Mouse (Mus musculus) stomach, embryonic 16.5 days (tissue): ENCODE data around the gene Gnas. TPM values are rescaled to one million over a fixed set of nuclear protein-coding genes. Genes with fewer than 3 reads are reported as not detected.

ENCODE experiments used
- ATAC-seq: fragments of 200-750 bp; cut with Nextera tagmentation; 2 replicates; pipeline ENCODE4 v1.8.0; 2017; ENCODE audit warnings: moderate number of reproducible peaks, moderate TSS enrichment; ENCODE audit not compliant: insufficient read depth, low FRiP score
- H3K27ac ChIP-seq: fragments of 300-500 bp; sonication (generic); 2 replicates; pipeline ENCODE4 v1.5.1; 2014; ENCODE audit warnings: low read length
- H3K27me3 ChIP-seq: fragments of 300-500 bp; sonication (generic); 2 replicates; pipeline ENCODE4 v1.6.1; 2014; ENCODE audit warnings: low read length, control low read depth, mixed read lengths; ENCODE audit not compliant: control insufficient read depth, insufficient read depth
- H3K36me3 ChIP-seq: fragments of 300-500 bp; sonication (generic); 2 replicates; pipeline ENCODE4 v1.6.1; 2014; ENCODE audit warnings: low read length; ENCODE audit not compliant: control insufficient read depth, insufficient read depth
- H3K4me1 ChIP-seq: fragments of 300-500 bp; sonication (generic); 2 replicates; pipeline ENCODE4 v1.6.1; 2014; ENCODE audit warnings: low read length, control low read depth, mixed read lengths; ENCODE audit not compliant: control insufficient read depth, insufficient read depth
- H3K4me2 ChIP-seq: fragments of 300-500 bp; sonication (generic); 2 replicates; pipeline ENCODE4 v1.6.1; 2014; ENCODE audit warnings: low read depth, low read length, mixed read lengths
- H3K4me3 ChIP-seq: fragments of 300-500 bp; sonication (generic); replicated peaks from 2 replicates; pipeline ENCODE4 v1.5.1; 2014; ENCODE audit warnings: mild to moderate bottlenecking, low read length
- H3K9ac ChIP-seq: fragments of 300-500 bp; sonication (generic); 2 replicates; pipeline ENCODE4 v1.6.1; 2014; ENCODE audit warnings: low read length
- H3K9me3 ChIP-seq: fragments of 300-500 bp; sonication (generic); replicated peaks from 2 replicates; pipeline ENCODE4 v1.6.1; 2016; ENCODE audit warnings: low read length, control low read depth; ENCODE audit not compliant: control insufficient read depth
- WGBS: fragments of 180-500 bp; shearing (Covaris S2); extraction: QIAGEN DNeasy Blood & Tissue Kit; methylation state at CpG from one replicate; pipeline ENCODE4 v1.1.7; 2014; 5-methylcytosine and 5-hydroxymethylcytosine counted together
- polyA plus RNA-seq: library from polyadenylated mRNA; unstranded; fragments of >200 nt; fragmentation: Nextera tagmentation; extraction: Ambion mirVana; gene quantifications from 2 replicates; pipeline ENCODE4 v1.2.1, GENCODE M21; 2015

Gene Gnas
- polyA plus RNA-seq, 1 experiment from 2014 or later, result 721 TPM

DNA sequence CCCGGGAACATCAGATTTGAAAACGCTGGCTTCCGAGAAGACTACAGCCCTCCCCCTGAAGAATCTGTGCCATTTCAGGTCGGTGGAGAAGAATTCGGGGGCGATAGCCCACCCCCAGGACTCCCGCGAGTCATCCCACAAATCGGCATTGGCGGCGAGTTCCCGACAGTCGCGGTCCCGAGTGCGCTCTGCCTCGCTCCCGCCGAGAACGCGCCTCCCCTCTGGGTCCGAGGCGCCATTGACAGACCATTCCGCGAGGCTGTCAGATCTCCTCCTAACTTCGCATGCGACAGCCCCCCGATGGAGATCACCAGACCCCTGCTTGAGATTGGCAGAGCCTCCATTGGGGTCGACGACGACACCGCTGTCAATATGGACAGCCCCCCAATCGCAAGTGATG lies 14.4 kb downstream of the Gnas start:
- H3K27me3 ChIP-seq, result peaks cover 19% of the 10 kb centered on the region
- ATAC-seq, result no peak
- peak overlapping the region; percentile 45 for H3K4me2 ChIP-seq
- peaks cover 57% of the 10 kb centered on the region for H3K9me3 ChIP-seq
- WGBS, result 58% methylated on average over 33 of the region's 33 CpGs
- no peak overlapping the region for H3K27ac ChIP-seq
- H3K36me3 ChIP-seq, result peaks cover 19% of the 10 kb centered on the region
- peaks cover 11% of the 10 kb centered on the region for H3K4me1 ChIP-seq
- no peak overlapping the region for H3K9ac ChIP-seq
- peak overlapping the region; percentile 38 for H3K4me3 ChIP-seq

DNA sequence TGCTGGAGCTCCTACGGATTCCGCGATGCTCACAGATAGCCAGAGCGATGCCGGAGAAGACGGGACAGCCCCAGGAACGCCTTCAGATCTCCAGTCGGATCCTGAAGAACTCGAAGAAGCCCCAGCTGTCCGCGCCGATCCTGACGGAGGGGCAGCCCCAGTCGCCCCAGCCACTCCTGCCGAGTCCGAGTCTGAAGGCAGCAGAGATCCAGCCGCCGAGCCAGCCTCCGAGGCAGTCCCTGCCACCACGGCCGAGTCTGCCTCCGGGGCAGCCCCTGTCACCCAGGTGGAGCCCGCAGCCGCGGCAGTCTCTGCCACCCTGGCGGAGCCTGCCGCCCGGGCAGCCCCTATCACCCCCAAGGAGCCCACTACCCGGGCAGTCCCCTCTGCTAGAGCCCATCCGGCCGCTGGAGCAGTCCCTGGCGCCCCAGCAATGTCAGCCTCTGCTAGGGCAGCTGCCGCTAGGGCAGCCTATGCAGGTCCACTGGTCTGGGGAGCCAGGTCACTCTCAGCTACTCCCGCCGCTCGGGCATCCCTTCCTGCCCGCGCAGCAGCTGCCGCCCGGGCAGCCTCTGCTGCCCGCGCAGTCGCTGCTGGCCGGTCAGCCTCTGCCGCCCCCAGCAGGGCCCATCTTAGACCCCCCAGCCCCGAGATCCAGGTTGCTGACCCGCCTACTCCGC lies 15.1 kb downstream of the Gnas start:
- Histone ChIP-seq H3K4me1 (peaks cover 10% of the 10 kb centered on the region), H3K9me3 (peaks cover 57% of the 10 kb centered on the region), H3K27me3 (peaks cover 19% of the 10 kb centered on the region), H3K27ac (no peak overlapping the region), H3K4me2 (peak overlapping the region; percentile 45), H3K9ac (peak overlapping the region; percentile 26; the same call in 1 of the 2 replicates), H3K4me3 (peak overlapping the region; percentile 38), H3K36me3 (peaks cover 19% of the 10 kb centered on the region)
- WGBS, result 58% methylated on average over 48 of the region's 48 CpGs
- no peak for ATAC-seq

GRCm38 (mm10) chr2:174299771-174300160 lies 15.6 kb downstream of the Gnas start:
- Histone ChIP-seq H3K4me2 (peak overlapping the region; percentile 45), H3K9me3 (peaks cover 52% of the 10 kb centered on the region), H3K27ac (no peak overlapping the region), H3K4me3 (peak overlapping the region; percentile 38), H3K27me3 (peaks cover 19% of the 10 kb centered on the region), H3K36me3 (peaks cover 19% of the 10 kb centered on the region), H3K4me1 (peaks cover 10% of the 10 kb centered on the region), H3K9ac (no peak overlapping the region; the same call in 1 of the 2 replicates)
- WGBS, result 53% methylated on average over 34 of the region's 34 CpGs
- no peak for ATAC-seq

DNA sequence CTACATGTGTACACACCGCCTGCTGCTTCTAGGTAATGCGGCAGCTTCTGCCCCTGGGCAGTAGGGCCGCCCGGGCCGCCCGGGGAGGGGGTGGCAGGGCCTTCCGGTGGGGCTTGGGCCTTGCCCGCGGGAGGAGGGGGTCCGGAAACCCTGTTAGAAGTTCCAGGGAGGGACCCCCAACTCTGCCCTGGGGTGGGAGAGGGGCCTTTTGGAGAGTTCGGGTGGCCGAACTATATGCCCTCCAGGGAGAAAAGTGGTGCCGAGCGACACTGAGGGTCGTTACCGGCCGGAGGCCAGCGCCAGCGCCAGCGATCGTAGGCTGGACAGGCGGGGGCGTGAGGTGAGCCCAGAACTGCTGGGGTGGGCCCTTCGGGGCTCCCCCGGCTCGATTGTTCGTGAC lies 16.1 kb downstream of the Gnas start:
- Histone ChIP-seq H3K4me2 (peak overlapping the region; percentile 45), H3K27ac (no peak overlapping the region), H3K4me3 (peak overlapping the region; percentile 38), H3K9me3 (peaks cover 48% of the 10 kb centered on the region), H3K27me3 (peaks cover 19% of the 10 kb centered on the region), H3K9ac (no peak overlapping the region), H3K4me1 (peaks cover 10% of the 10 kb centered on the region), H3K36me3 (peaks cover 19% of the 10 kb centered on the region)
- ATAC-seq, result no peak
- WGBS, result 54% methylated on average over 27 of the region's 27 CpGs

DNA sequence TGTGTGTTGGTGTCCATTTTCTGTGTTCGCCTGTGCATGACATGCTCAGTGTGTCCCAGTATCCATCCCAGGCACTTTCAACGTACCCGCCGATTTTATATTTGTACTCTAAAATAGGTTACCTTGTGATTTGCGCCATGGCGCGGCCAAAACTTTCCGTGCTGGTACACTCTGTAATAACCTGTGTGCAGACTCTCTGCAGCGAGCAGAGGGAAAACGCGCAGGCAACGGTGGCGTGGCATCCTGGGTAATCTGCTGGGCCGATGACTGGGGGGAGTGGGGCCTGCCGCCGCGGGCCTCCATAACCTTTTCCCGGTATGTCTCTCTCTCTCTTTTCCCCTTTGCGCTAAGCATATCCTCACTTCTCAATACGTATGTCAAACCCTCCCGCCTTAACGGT lies 16.5 kb downstream of the Gnas start:
- peak overlapping the region; percentile 45 for H3K4me2 ChIP-seq
- peaks cover 43% of the 10 kb centered on the region for H3K9me3 ChIP-seq
- 50% methylated on average over 22 of the region's 22 CpGs for WGBS
- no peak for ATAC-seq
- H3K27me3 ChIP-seq, result peaks cover 19% of the 10 kb centered on the region
- peaks cover 19% of the 10 kb centered on the region for H3K36me3 ChIP-seq
- H3K4me3 ChIP-seq, result peak overlapping the region; percentile 38
- H3K9ac ChIP-seq, result no peak overlapping the region
- peaks cover 10% of the 10 kb centered on the region for H3K4me1 ChIP-seq
- no peak overlapping the region for H3K27ac ChIP-seq

DNA sequence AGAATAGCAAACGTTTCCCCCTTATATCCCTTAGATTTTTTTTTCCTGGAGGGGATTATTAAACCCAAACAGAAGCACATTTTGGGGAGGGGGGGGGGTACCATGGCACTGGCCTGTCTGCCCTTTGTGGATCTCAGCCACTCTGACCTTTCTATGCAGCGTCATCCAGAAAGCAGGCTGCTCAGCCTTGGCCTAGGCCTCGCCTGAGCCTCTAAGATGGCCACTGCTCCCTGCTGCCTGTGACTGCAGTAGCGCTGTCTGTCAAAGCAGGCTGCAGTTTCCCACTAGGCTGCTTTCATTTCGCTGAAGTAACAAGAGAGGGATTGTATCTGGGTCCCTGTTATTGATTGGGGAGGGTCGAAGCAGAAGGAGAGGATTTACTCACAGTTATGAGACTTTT lies 18.4 kb downstream of the Gnas start:
- H3K27ac ChIP-seq, result no peak overlapping the region
- H3K36me3 ChIP-seq, result peaks cover 19% of the 10 kb centered on the region
- peaks cover 34% of the 10 kb centered on the region for H3K9me3 ChIP-seq
- no peak overlapping the region for H3K9ac ChIP-seq
- no peak for ATAC-seq
- no peak overlapping the region for H3K4me3 ChIP-seq
- WGBS, result 55% methylated on average over 6 of the region's 6 CpGs
- H3K4me2 ChIP-seq, result no peak overlapping the region
- peaks cover 19% of the 10 kb centered on the region for H3K27me3 ChIP-seq
- H3K4me1 ChIP-seq, result peaks cover 10% of the 10 kb centered on the region

DNA sequence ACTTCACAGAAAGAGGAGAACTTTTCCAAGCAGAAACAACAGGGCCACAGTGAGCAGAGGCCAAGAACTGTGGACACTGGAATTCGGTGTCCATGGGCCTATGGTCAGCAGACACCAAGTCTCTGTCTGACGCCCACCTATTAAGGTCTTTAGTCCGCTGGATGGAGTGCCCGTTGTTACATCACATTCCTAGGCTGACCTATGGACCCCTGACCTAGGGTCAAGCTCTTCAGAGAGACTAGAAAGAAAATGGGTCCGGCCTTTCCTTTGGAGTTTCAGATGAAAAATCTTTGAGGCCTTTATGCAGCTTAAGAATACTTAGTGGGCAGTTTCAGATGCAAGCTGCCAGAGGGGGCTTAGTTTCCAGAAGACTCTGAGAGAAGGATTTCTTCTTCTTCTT lies 21.5 kb downstream of the Gnas start:
- Histone ChIP-seq H3K9ac (no peak overlapping the region), H3K4me2 (no peak overlapping the region), H3K9me3 (peaks cover 3% of the 10 kb centered on the region), H3K4me1 (no peaks in the 10 kb centered on the region), H3K27ac (no peak overlapping the region), H3K27me3 (no peaks in the 10 kb centered on the region), H3K4me3 (no peak overlapping the region), H3K36me3 (no peaks in the 10 kb centered on the region)
- no peak for ATAC-seq
- 18% methylated on average over 5 of the region's 5 CpGs for WGBS

DNA sequence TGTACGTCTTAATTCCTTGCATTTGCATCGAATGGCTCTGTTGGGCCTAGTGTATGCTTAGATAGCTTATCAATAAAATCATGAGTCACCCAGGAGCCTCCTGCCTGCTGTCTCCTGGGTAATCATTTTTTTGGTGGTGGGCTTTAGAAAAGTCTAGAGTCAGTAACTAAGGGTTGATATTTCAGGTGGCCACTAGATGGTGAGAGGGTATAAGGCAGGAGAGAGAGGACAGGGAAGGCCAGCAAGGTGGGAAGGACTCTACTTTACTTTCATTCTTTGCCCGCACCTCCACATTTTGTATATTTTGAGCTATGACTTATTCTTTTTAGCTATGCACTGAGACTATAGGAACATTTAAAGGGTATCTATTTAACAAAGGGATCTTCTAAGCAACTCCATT lies 23.8 kb downstream of the Gnas start:
- Histone ChIP-seq H3K4me1 (peaks cover 7% of the 10 kb centered on the region), H3K36me3 (no peaks in the 10 kb centered on the region), H3K9me3 (no peaks in the 10 kb centered on the region), H3K4me2 (no peak overlapping the region), H3K4me3 (no peak overlapping the region), H3K27me3 (no peaks in the 10 kb centered on the region), H3K9ac (no peak overlapping the region), H3K27ac (no peak overlapping the region)
- ATAC-seq, result no peak
- WGBS, result 70% methylated on average over 3 of the region's 3 CpGs

GRCm38 (mm10) chr2:174310913-174311514 lies 26.9 kb downstream of the Gnas start:
- no peaks in the 10 kb centered on the region for H3K9me3 ChIP-seq
- H3K4me3 ChIP-seq, result no peak overlapping the region
- H3K9ac ChIP-seq, result no peak overlapping the region
- WGBS, result 16% methylated on average over 7 of the region's 7 CpGs
- H3K27ac ChIP-seq, result no peak overlapping the region
- H3K36me3 ChIP-seq, result no peaks in the 10 kb centered on the region
- no peak overlapping the region for H3K4me2 ChIP-seq
- H3K27me3 ChIP-seq, result no peaks in the 10 kb centered on the region
- ATAC-seq, result no peak
- peaks cover 8% of the 10 kb centered on the region for H3K4me1 ChIP-seq
